Mouse (Mus musculus) limb, embryonic 10.5 days (tissue): ENCODE measurements at regions not wholly inside any gene's neighbourhood (a gene's known extent, or its start where the extent isn't known, plus 50 kb on each side); places are given as distances from the start of the nearest gene placed in this dataset.
A peak's percentile ranks its signal among the peaks of the same experiment; 100 is the strongest.

Experiments used
- DNase-seq: peaks from one replicate; pipeline ENCODE4 v3.0.0-alpha.2; 2017; ENCODE audit warnings: low spot score
- H3K27ac ChIP-seq: fragments of 300-500 bp; sonication (generic); 2 replicates; pipeline ENCODE4 v1.5.1; 2016; ENCODE audit warnings: mild to moderate bottlenecking
- H3K27me3 ChIP-seq: fragments of 300-500 bp; sonication (generic); 2 replicates; pipeline ENCODE4 v1.6.1; 2016; ENCODE audit warnings: low read depth, mild to moderate bottlenecking; ENCODE audit not compliant: poor library complexity, severe bottlenecking
- H3K36me3 ChIP-seq: fragments of 300-500 bp; sonication (generic); 2 replicates; pipeline ENCODE4 v1.6.1; 2016; ENCODE audit warnings: mild to moderate bottlenecking, moderate library complexity
- H3K4me1 ChIP-seq: fragments of 300-500 bp; sonication (generic); 2 replicates; pipeline ENCODE4 v1.6.1; 2016
- H3K4me3 ChIP-seq: fragments of 300-500 bp; sonication (generic); 2 replicates; pipeline ENCODE4 v1.5.1; 2016; ENCODE audit warnings: mild to moderate bottlenecking, moderate library complexity
- H3K9me3 ChIP-seq: fragments of 300-500 bp; sonication (generic); replicated peaks from 2 replicates; pipeline ENCODE4 v1.6.1; 2016; ENCODE audit warnings: mild to moderate bottlenecking
- WGBS: fragments of 180-500 bp; shearing (Covaris S2); methylation state at CpG from one replicate; pipeline ENCODE4 v1.1.7; 2016; 5-methylcytosine and 5-hydroxymethylcytosine counted together

- 27% methylated on average over 6 of the region's 6 CpGs for WGBS
- H3K27ac ChIP-seq = peak overlapping the region; percentile 39; the same call in 1 of the 2 replicates
- no peak for DNase-seq
- H3K9me3 ChIP-seq = no peaks in the 10 kb centered on the region
- H3K4me1 ChIP-seq = peaks cover 8% of the 10 kb centered on the region
- no peak overlapping the region for H3K4me3 ChIP-seq
- no peaks in the 10 kb centered on the region for H3K27me3 ChIP-seq
- no peaks in the 10 kb centered on the region for H3K36me3 ChIP-seq
Measured at GRCm38 (mm10) chr13:58730500-58731105, 75.8 kb upstream of the Ntrk2 start.

GRCm38 (mm10) chr13:58732776-58733175 is 73.6 kb upstream of the Ntrk2 start:
- no peak overlapping the region for H3K4me3 ChIP-seq
- 86% methylated on average over 3 of the region's 3 CpGs for WGBS
- H3K36me3 ChIP-seq = no peaks in the 10 kb centered on the region
- no peaks in the 10 kb centered on the region for H3K27me3 ChIP-seq
- H3K4me1 ChIP-seq = peaks cover 8% of the 10 kb centered on the region
- H3K9me3 ChIP-seq = no peaks in the 10 kb centered on the region
- no peak overlapping the region for H3K27ac ChIP-seq
- DNase-seq = no peak

- Histone ChIP-seq H3K4me3 (no peak overlapping the region), H3K4me1 (peaks cover 8% of the 10 kb centered on the region), H3K36me3 (no peaks in the 10 kb centered on the region), H3K9me3 (no peaks in the 10 kb centered on the region), H3K27ac (no peak overlapping the region), H3K27me3 (no peaks in the 10 kb centered on the region)
- WGBS = 86% methylated on average over 6 of the region's 6 CpGs
- no peak for DNase-seq
Measured at GRCm38 (mm10) chr13:58733615-58734014, 72.8 kb upstream of the Ntrk2 start.

GRCm38 (mm10) chr13:58735577-58735976 is 70.8 kb upstream of the Ntrk2 start:
- DNase-seq = no peak
- 16% methylated on average over 6 of the region's 6 CpGs for WGBS
- H3K4me3 ChIP-seq = no peak overlapping the region
- H3K27ac ChIP-seq = peak overlapping the region; percentile 36; the same call in 1 of the 2 replicates
- no peaks in the 10 kb centered on the region for H3K27me3 ChIP-seq
- no peaks in the 10 kb centered on the region for H3K36me3 ChIP-seq
- peaks cover 3% of the 10 kb centered on the region for H3K4me1 ChIP-seq
- H3K9me3 ChIP-seq = no peaks in the 10 kb centered on the region

GRCm38 (mm10) chr13:58740731-58741130 is 65.6 kb upstream of the Ntrk2 start:
- H3K4me3 ChIP-seq = no peak overlapping the region
- no peaks in the 10 kb centered on the region for H3K9me3 ChIP-seq
- H3K4me1 ChIP-seq = no peaks in the 10 kb centered on the region
- WGBS = 69% methylated on average over 7 of the region's 7 CpGs
- H3K27ac ChIP-seq = no peak overlapping the region
- H3K27me3 ChIP-seq = no peaks in the 10 kb centered on the region
- no peaks in the 10 kb centered on the region for H3K36me3 ChIP-seq
- DNase-seq = no peak

GRCm38 (mm10) chr13:58746056-58746455 is 60.3 kb upstream of the Ntrk2 start:
- Histone ChIP-seq H3K4me1 (no peaks in the 10 kb centered on the region), H3K36me3 (no peaks in the 10 kb centered on the region)
- WGBS = 84% methylated on average over 3 of the region's 3 CpGs

GRCm38 (mm10) chr13:58747685-58748084 is 58.7 kb upstream of the Ntrk2 start:
- no peak overlapping the region for H3K27ac ChIP-seq
- no peak for DNase-seq
- H3K27me3 ChIP-seq = no peaks in the 10 kb centered on the region
- 95% methylated on average over 6 of the region's 6 CpGs for WGBS
- no peaks in the 10 kb centered on the region for H3K36me3 ChIP-seq
- H3K9me3 ChIP-seq = no peaks in the 10 kb centered on the region
- H3K4me1 ChIP-seq = peaks cover 8% of the 10 kb centered on the region
- no peak overlapping the region for H3K4me3 ChIP-seq

More at GRCm38 (mm10) chr13:58746056-58746455, 60.3 kb upstream of the Ntrk2 start:
- no peaks in the 10 kb centered on the region for H3K9me3 ChIP-seq
- H3K4me3 ChIP-seq = no peak overlapping the region
- DNase-seq = no peak
- no peaks in the 10 kb centered on the region for H3K27me3 ChIP-seq
- H3K27ac ChIP-seq = no peak overlapping the region

GRCm38 (mm10) chr13:58756125-58756524 is 50.2 kb upstream of the Ntrk2 start:
- 55% methylated on average over 6 of the region's 6 CpGs for WGBS
- H3K27me3 ChIP-seq = no peaks in the 10 kb centered on the region
- H3K4me1 ChIP-seq = peaks cover 13% of the 10 kb centered on the region
- H3K9me3 ChIP-seq = no peaks in the 10 kb centered on the region
- no peaks in the 10 kb centered on the region for H3K36me3 ChIP-seq
- H3K4me3 ChIP-seq = no peak overlapping the region
- H3K27ac ChIP-seq = no peak overlapping the region
- DNase-seq = no peak
